Mouse (Mus musculus): ENCODE measurements around the gene Atad3a.

The Atad3a gene

GRCm38 (mm10) chr4:155738262-155738661 lies 22.6 kb downstream of the Atad3a start:
- DNase-seq, result no peak

- peak in 1 of 2 experiments; percentile 28 for DNase-seq
Observed at GRCm38 (mm10) chr4:155736421-155736820, 24.5 kb downstream of the Atad3a start.

- DNase-seq, result no peak
Observed at GRCm38 (mm10) chr4:155735788-155736187, 25.1 kb downstream of the Atad3a start.

GRCm38 (mm10) chr4:155734951-155735702 lies 25.8 kb downstream of the Atad3a start:
- peak; percentile 80 for DNase-seq

- peak; percentile 92 to 97 for DNase-seq
Observed at GRCm38 (mm10) chr4:155734350-155734941, 26.4 kb downstream of the Atad3a start, which contains the start of gene Tmem240. Tmem240 (plus strand) TSS chr4:155734800.

GRCm38 (mm10) chr4:155733267-155733666 lies 27.6 kb downstream of the Atad3a start:
- no peak for DNase-seq

- DNase-seq, result no peak
Observed at GRCm38 (mm10) chr4:155727993-155728392, 32.9 kb downstream of the Atad3a start.

GRCm38 (mm10) chr4:155721668-155722083 lies 39.2 kb downstream of the Atad3a start:
- peak; percentile 51 to 60 for DNase-seq

- DNase-seq, result peak; percentile 55 to 61
Observed at GRCm38 (mm10) chr4:155710521-155711252, 50.2 kb downstream of the Atad3a start.

- DNase-seq, result no peak
Observed at GRCm38 (mm10) chr4:155708988-155709387, 51.9 kb downstream of the Atad3a start.

GRCm38 (mm10) chr4:155708582-155708981 lies 52.3 kb downstream of the Atad3a start:
- DNase-seq, result no peak

GRCm38 (mm10) chr4:155705592-155705929 lies 55.3 kb downstream of the Atad3a start:
- no peak for DNase-seq

- DNase-seq, result peak; percentile 93 to 96
Observed at GRCm38 (mm10) chr4:155704721-155705591, 55.9 kb downstream of the Atad3a start, which contains the start of gene Ssu72. Ssu72 (plus strand) TSS chr4:155704800.

GRCm38 (mm10) chr4:155703425-155703929 lies 57.4 kb downstream of the Atad3a start:
- no peak for DNase-seq

GRCm38 (mm10) chr4:155700425-155700824 lies 60.5 kb downstream of the Atad3a start:
- no peak for DNase-seq

GRCm38 (mm10) chr4:155696261-155697255 lies 64.3 kb downstream of the Atad3a start:
- DNase-seq, result peak; percentile 30 to 51

GRCm38 (mm10) chr4:155695531-155696062 lies 65.3 kb downstream of the Atad3a start:
- DNase-seq, result peak in 1 of 2 experiments; percentile 37

GRCm38 (mm10) chr4:155694482-155695401 lies 66.2 kb downstream of the Atad3a start:
- DNase-seq, result peak; percentile 71 to 74

GRCm38 (mm10) chr4:155694111-155694481 lies 66.8 kb downstream of the Atad3a start, which contains the start of gene Fndc10:
Fndc10 (plus strand) TSS chr4:155694342.
- DNase-seq, result peak; percentile 85 to 91
